Mouse (Mus musculus): ENCODE data around the gene Vav1. TPM values are rescaled to one million over a fixed set of nuclear protein-coding genes. Genes with fewer than 3 reads are reported as not detected.

Vav1 gene
- total RNA-seq, 2 experiments from 2014 or later: 22.9 to 38.8 TPM

Other genes starting within 250 kb of the Vav1 start
- 32.9 and 37.6 TPM in 2 replicates for gene Khsrp, start 247.6 kb upstream of the Vav1 start, total RNA-seq (2015; ENCODE audit: low replicate concordance)
- 29.8 and 34.2 TPM in 2 replicates for gene Khsrp, start 247.6 kb upstream of the Vav1 start, total RNA-seq (2017; ENCODE audit: low replicate concordance)
- not detected in 2 replicates for gene Slc25a41, start 237.4 kb upstream of the Vav1 start, total RNA-seq (2015; ENCODE audit: low replicate concordance)
- gene Slc25a41, start 237.4 kb upstream of the Vav1 start, total RNA-seq (2017; ENCODE audit: low replicate concordance): not detected in 2 replicates
- not detected in 2 replicates for gene Crb3, start 220.0 kb upstream of the Vav1 start, total RNA-seq (2015; ENCODE audit: low replicate concordance)
- gene Crb3, start 220.0 kb upstream of the Vav1 start, total RNA-seq (2017; ENCODE audit: low replicate concordance): not detected in 2 replicates
- 2.9 and 3.3 TPM in 2 replicates for gene Slc25a23, start 219.2 kb upstream of the Vav1 start, total RNA-seq (2015; ENCODE audit: low replicate concordance)
- 1.2 and 4.7 TPM in 2 replicates for gene Slc25a23, start 219.2 kb upstream of the Vav1 start, total RNA-seq (2017; ENCODE audit: low replicate concordance)
- gene Dennd1c, start 200.6 kb upstream of the Vav1 start, total RNA-seq (2015; ENCODE audit: low replicate concordance): 16.7 and 25.0 TPM in 2 replicates
- 2.4 and 7.2 TPM in 2 replicates for gene Dennd1c, start 200.6 kb upstream of the Vav1 start, total RNA-seq (2017; ENCODE audit: low replicate concordance)
- gene Tubb4a, start 191.3 kb upstream of the Vav1 start, total RNA-seq (2015; ENCODE audit: low replicate concordance): not detected in 2 replicates
- gene Tubb4a, start 191.3 kb upstream of the Vav1 start, total RNA-seq (2017; ENCODE audit: low replicate concordance): 0.14 TPM in 1 of 2 replicates, not detected in the other
- gene Tnfsf9, start 173.8 kb upstream of the Vav1 start, total RNA-seq (2015; ENCODE audit: low replicate concordance): not detected in 2 replicates
- not detected in 2 replicates for gene Tnfsf9, start 173.8 kb upstream of the Vav1 start, total RNA-seq (2017; ENCODE audit: low replicate concordance)
- gene Cd70, start 129.3 kb upstream of the Vav1 start, total RNA-seq (2015; ENCODE audit: low replicate concordance): not detected in 2 replicates
- not detected in 2 replicates for gene Cd70, start 129.3 kb upstream of the Vav1 start, total RNA-seq (2017; ENCODE audit: low replicate concordance)
- 1.5 TPM in 1 of 2 replicates, not detected in the other for gene Tnfsf14, start 84.9 kb upstream of the Vav1 start, total RNA-seq (2015; ENCODE audit: low replicate concordance)
- 1.5 and 2.0 TPM in 2 replicates for gene Tnfsf14, start 84.9 kb upstream of the Vav1 start, total RNA-seq (2017; ENCODE audit: low replicate concordance)
- gene C3, start 51.0 kb upstream of the Vav1 start, total RNA-seq (2015; ENCODE audit: low replicate concordance): 214 and 227 TPM in 2 replicates
- gene C3, start 51.0 kb upstream of the Vav1 start, total RNA-seq (2017; ENCODE audit: low replicate concordance): 74.9 and 158 TPM in 2 replicates
- 9.2 and 17.5 TPM in 2 replicates for gene Gpr108, start 30.7 kb upstream of the Vav1 start, total RNA-seq (2015; ENCODE audit: low replicate concordance)
- gene Gpr108, start 30.7 kb upstream of the Vav1 start, total RNA-seq (2017; ENCODE audit: low replicate concordance): 5.2 and 6.3 TPM in 2 replicates
- gene Trip10, start 29.6 kb upstream of the Vav1 start, total RNA-seq (2015; ENCODE audit: low replicate concordance): 0.42 and 3.1 TPM in 2 replicates
- gene Trip10, start 29.6 kb upstream of the Vav1 start, total RNA-seq (2017; ENCODE audit: low replicate concordance): 1.8 and 5.5 TPM in 2 replicates
- gene Adgre1, start 79.6 kb downstream of the Vav1 start, total RNA-seq (2015; ENCODE audit: low replicate concordance): 24.2 and 34.1 TPM in 2 replicates
- gene Adgre1, start 79.6 kb downstream of the Vav1 start, total RNA-seq (2017; ENCODE audit: low replicate concordance): 19.7 and 26.8 TPM in 2 replicates

All from erythroblast, adult 5-6 weeks (primary cell).